Mouse (Mus musculus): ENCODE measurements around the gene Ppp1r9b. TPM values are rescaled to one million over a fixed set of nuclear protein-coding genes. Genes with fewer than 3 reads are reported as not detected.
A peak's percentile ranks its signal among the peaks of the same experiment; 100 is the strongest.

Ppp1r9b gene
- polyA plus RNA-seq, 1 experiment from 2014 or later: 8.6 TPM

DNA sequence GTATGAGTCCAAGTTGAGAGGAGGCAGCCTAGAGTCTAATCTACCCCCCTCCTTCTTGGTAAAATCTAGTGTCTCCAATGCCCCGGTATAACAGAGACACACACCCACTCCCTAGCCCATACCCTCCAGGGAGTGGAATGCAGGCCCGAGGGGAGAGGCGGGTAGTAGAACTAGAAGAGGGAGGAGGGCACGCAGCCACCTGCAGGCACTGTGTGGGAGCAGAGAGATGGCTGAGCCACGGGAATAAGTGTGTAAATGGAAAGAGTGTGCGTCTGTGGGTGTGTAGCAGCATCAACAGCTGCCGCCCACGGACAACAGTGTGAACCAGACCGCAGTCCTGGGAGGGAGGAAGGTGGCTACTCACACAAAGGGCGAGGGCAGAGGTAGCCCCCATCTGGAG is 44.1 kb downstream of the Ppp1r9b start:
- Histone ChIP-seq H3K36me3 (ENCODE audit: control insufficient read depth, insufficient read depth, low read length) (peaks cover 67% of the 10 kb centered on the region), H3K27ac (replicated peaks in 1 of 2; ENCODE audit: control insufficient read depth in 1 of 2, insufficient read depth in 1 of 2, low read depth in 2 of 2, low read length in 2 of 2) (no peak overlapping the region), H3K4me1 (ENCODE audit: control insufficient read depth in 2 of 2, insufficient read depth in 2 of 2, low read length in 2 of 2) (peaks cover 7 to 16% of the 10 kb centered on the region in 2 experiments), H3K4me2 (ENCODE audit: low read length) (no peak overlapping the region), H3K9me3 (ENCODE audit: control insufficient read depth, low read length) (no peaks in the 10 kb centered on the region), H3K27me3 (ENCODE audit: control insufficient read depth, insufficient read depth, low read length) (no peaks in the 10 kb centered on the region), H3K9ac (ENCODE audit: low read length) (no peak overlapping the region), H3K4me3 (ENCODE audit: control insufficient read depth in 1 of 2, insufficient read depth in 1 of 2, low read depth in 1 of 2, low read length in 2 of 2) (no peak overlapping the region)
- no peak for ATAC-seq (ENCODE audit: insufficient number of reproducible peaks, insufficient read depth, low FRiP score, low read depth)
- WGBS: 66% methylated on average over 10 of the region's 10 CpGs

DNA sequence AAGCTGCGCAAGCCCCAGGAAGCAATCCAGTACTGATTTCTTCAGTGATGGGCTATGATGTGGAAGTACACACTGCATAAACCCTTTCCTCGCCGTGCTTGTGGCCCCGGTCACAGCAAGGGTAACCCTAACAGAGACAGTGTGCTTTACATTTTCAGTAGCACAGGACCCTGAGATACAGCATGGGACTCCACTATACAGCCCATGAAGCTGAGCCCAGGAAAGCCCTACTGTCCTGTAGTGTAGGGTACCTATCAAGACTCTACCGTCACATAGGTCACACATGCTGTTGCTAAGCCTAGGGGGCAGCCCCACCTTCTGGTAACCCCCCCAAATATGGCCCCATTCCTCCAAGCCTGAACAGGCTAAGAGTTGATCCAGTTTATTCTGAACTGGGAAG is 45.7 kb downstream of the Ppp1r9b start:
- Histone ChIP-seq H3K27ac (replicated peaks in 1 of 2; ENCODE audit: control insufficient read depth in 1 of 2, insufficient read depth in 1 of 2, low read depth in 2 of 2, low read length in 2 of 2) (no peak overlapping the region), H3K4me2 (ENCODE audit: low read length) (no peak overlapping the region), H3K4me1 (ENCODE audit: control insufficient read depth in 2 of 2, insufficient read depth in 2 of 2, low read length in 2 of 2) (peaks cover 13 to 23% of the 10 kb centered on the region in 2 experiments), H3K9ac (ENCODE audit: low read length) (no peak overlapping the region), H3K36me3 (ENCODE audit: control insufficient read depth, insufficient read depth, low read length) (peaks cover 57% of the 10 kb centered on the region), H3K27me3 (ENCODE audit: control insufficient read depth, insufficient read depth, low read length) (no peaks in the 10 kb centered on the region), H3K4me3 (ENCODE audit: control insufficient read depth in 1 of 2, insufficient read depth in 1 of 2, low read depth in 1 of 2, low read length in 2 of 2) (no peak overlapping the region), H3K9me3 (ENCODE audit: control insufficient read depth, low read length) (no peaks in the 10 kb centered on the region)
- no peak for ATAC-seq (ENCODE audit: insufficient number of reproducible peaks, insufficient read depth, low FRiP score, low read depth)
- WGBS: 94% methylated on average over 5 of the region's 5 CpGs

- Histone ChIP-seq H3K4me1 (ENCODE audit: control insufficient read depth in 2 of 2, insufficient read depth in 2 of 2, low read length in 2 of 2) (peaks cover 13 to 26% of the 10 kb centered on the region in 2 experiments), H3K4me2 (ENCODE audit: low read length) (no peak overlapping the region), H3K9ac (ENCODE audit: low read length) (no peak overlapping the region), H3K36me3 (ENCODE audit: control insufficient read depth, insufficient read depth, low read length) (peaks cover 49% of the 10 kb centered on the region), H3K4me3 (ENCODE audit: control insufficient read depth in 1 of 2, insufficient read depth in 1 of 2, low read depth in 1 of 2, low read length in 2 of 2) (no peak overlapping the region), H3K27ac (replicated peaks in 1 of 2; ENCODE audit: control insufficient read depth in 1 of 2, insufficient read depth in 1 of 2, low read depth in 2 of 2, low read length in 2 of 2) (no peak overlapping the region), H3K9me3 (ENCODE audit: control insufficient read depth, low read length) (no peaks in the 10 kb centered on the region), H3K27me3 (ENCODE audit: control insufficient read depth, insufficient read depth, low read length) (no peaks in the 10 kb centered on the region)
- no peak for ATAC-seq (ENCODE audit: insufficient number of reproducible peaks, insufficient read depth, low FRiP score, low read depth)
- WGBS: 64% methylated on average over 6 of the region's 6 CpGs
These were observed 46.5 kb downstream of the Ppp1r9b start for GRCm38 (mm10) chr11:95037306-95037705.

DNA sequence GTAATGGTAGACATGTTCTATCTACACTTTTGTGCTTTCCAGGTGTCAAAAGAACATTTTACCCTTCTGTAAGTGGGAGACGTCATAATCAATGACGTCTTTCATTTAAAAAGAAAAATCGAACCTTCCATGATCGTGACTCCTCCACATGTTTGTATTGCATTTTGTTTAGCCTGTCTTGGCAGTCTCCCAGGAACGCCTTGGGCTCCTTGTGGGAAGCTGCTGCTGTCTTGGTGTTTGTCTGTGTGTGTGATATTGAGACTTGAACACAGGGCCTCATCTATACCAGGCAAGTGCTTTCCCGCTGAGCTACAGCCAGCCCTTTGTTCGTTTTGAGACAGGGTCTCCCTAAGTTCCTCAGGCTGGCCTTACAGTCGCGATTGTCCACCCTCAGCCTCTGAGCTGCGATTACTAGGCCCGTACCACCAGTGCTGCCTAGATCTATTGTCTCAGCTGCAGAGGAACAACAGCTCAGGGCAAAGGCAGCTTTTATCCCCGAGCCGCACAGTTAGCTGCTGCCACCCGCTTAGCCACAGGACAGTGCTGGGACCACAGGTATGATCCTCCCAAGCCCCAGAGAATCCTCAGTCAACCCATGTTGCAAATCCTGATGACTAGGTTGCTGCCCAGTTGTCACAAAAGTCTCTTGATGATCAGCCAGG is 47.5 kb downstream of the Ppp1r9b start:
- H3K9ac ChIP-seq (ENCODE audit: low read length): no peak overlapping the region
- H3K36me3 ChIP-seq (ENCODE audit: control insufficient read depth, insufficient read depth, low read length): peaks cover 47% of the 10 kb centered on the region
- ATAC-seq (ENCODE audit: insufficient number of reproducible peaks, insufficient read depth, low FRiP score, low read depth): no peak
- 82% methylated on average over 14 of the region's 14 CpGs for WGBS
- H3K4me2 ChIP-seq (ENCODE audit: low read length): no peak overlapping the region
- peaks cover 13 to 23% of the 10 kb centered on the region in 2 experiments for H3K4me1 ChIP-seq (ENCODE audit: control insufficient read depth in 2 of 2, insufficient read depth in 2 of 2, low read length in 2 of 2)
- H3K4me3 ChIP-seq (ENCODE audit: control insufficient read depth in 1 of 2, insufficient read depth in 1 of 2, low read depth in 1 of 2, low read length in 2 of 2): no peak overlapping the region
- H3K27ac ChIP-seq (replicated peaks in 1 of 2; ENCODE audit: control insufficient read depth in 1 of 2, insufficient read depth in 1 of 2, low read depth in 2 of 2, low read length in 2 of 2): no peak overlapping the region
- no peaks in the 10 kb centered on the region for H3K9me3 ChIP-seq (ENCODE audit: control insufficient read depth, low read length)
- H3K27me3 ChIP-seq (ENCODE audit: control insufficient read depth, insufficient read depth, low read length): no peaks in the 10 kb centered on the region

DNA sequence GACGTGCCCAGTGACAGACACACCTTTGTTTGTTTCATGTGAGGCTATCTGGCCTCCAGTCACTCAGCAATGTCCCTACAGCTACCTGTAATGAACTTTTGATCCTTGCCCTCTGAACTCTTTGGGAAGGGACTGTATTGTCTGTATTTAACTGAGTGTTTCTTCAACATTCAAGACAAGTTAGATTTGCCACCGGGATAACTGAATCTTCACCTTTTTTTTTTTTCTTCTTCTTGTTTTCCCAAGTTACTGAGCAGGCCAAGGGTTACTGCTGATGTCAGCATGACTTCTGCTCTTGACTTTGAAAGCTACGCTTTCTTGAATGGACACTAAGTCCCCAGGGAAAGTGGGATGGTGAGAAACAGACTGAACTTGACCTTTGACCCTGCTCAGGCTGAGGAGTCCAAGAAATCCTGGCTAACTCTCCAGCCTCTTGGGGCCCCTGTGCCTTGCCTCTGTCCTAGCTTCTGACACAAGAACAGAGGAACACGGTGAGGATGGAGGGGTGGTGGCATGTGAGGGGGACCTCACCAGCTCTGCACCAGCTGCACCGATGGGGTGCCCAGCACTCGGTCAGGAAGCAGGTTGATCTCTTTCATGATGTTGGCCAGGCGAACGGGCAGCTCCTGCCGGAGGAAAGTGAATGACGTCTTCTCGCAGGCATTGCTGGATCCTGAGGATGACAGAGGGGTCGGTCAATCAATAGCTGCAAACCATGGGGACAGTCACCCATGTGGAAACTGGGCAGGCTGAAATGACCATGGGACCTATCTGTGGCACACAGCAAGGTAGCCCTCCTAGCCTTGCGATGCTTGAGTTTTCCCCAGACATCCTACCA is 48.2 kb downstream of the Ppp1r9b start:
- Histone ChIP-seq H3K4me1 (ENCODE audit: control insufficient read depth in 2 of 2, insufficient read depth in 2 of 2, low read length in 2 of 2) (peaks cover 6 to 16% of the 10 kb centered on the region in 2 experiments), H3K36me3 (ENCODE audit: control insufficient read depth, insufficient read depth, low read length) (peaks cover 47% of the 10 kb centered on the region)
- 86% methylated on average over 13 of the region's 13 CpGs for WGBS

GRCm38 (mm10) chr11:95039766-95040165 is 48.9 kb downstream of the Ppp1r9b start:
- 79% methylated on average over 4 of the region's 4 CpGs for WGBS

More for the DNA sequence above, 48.2 kb downstream of the Ppp1r9b start:
- Histone ChIP-seq H3K27me3 (ENCODE audit: control insufficient read depth, insufficient read depth, low read length) (no peaks in the 10 kb centered on the region), H3K4me3 (ENCODE audit: control insufficient read depth in 1 of 2, insufficient read depth in 1 of 2, low read depth in 1 of 2, low read length in 2 of 2) (no peak overlapping the region), H3K9me3 (ENCODE audit: control insufficient read depth, low read length) (no peaks in the 10 kb centered on the region), H3K9ac (ENCODE audit: low read length) (no peak overlapping the region), H3K27ac (replicated peaks in 1 of 2; ENCODE audit: control insufficient read depth in 1 of 2, insufficient read depth in 1 of 2, low read depth in 2 of 2, low read length in 2 of 2) (no peak overlapping the region), H3K4me2 (ENCODE audit: low read length) (no peak overlapping the region)
- no peak for ATAC-seq (ENCODE audit: insufficient number of reproducible peaks, insufficient read depth, low FRiP score, low read depth)

GRCm38 (mm10) chr11:95040491-95041138 is 49.8 kb downstream of the Ppp1r9b start:
- Histone ChIP-seq H3K9me3 (ENCODE audit: control insufficient read depth, low read length) (no peaks in the 10 kb centered on the region), H3K27me3 (ENCODE audit: control insufficient read depth, insufficient read depth, low read length) (no peaks in the 10 kb centered on the region), H3K9ac (ENCODE audit: low read length) (peak overlapping the region; percentile 93), H3K4me2 (ENCODE audit: low read length) (peak overlapping the region; percentile 76), H3K27ac (replicated peaks in 1 of 2; ENCODE audit: control insufficient read depth in 1 of 2, insufficient read depth in 1 of 2, low read depth in 2 of 2, low read length in 2 of 2) (peak overlapping the region; percentile 81 to 91), H3K36me3 (ENCODE audit: control insufficient read depth, insufficient read depth, low read length) (peaks cover 50% of the 10 kb centered on the region), H3K4me3 (ENCODE audit: control insufficient read depth in 1 of 2, insufficient read depth in 1 of 2, low read depth in 1 of 2, low read length in 2 of 2) (peak overlapping the region; percentile 78 to 87), H3K4me1 (ENCODE audit: control insufficient read depth in 2 of 2, insufficient read depth in 2 of 2, low read length in 2 of 2) (peaks cover 6 to 12% of the 10 kb centered on the region in 2 experiments)
- WGBS: 1% methylated on average over 20 of the region's 20 CpGs
- peak; percentile 62 for ATAC-seq (ENCODE audit: insufficient number of reproducible peaks, insufficient read depth, low FRiP score, low read depth)

More at GRCm38 (mm10) chr11:95039766-95040165, 48.9 kb downstream of the Ppp1r9b start:
- H3K9ac ChIP-seq (ENCODE audit: low read length): peak overlapping the region; percentile 93
- H3K9me3 ChIP-seq (ENCODE audit: control insufficient read depth, low read length): no peaks in the 10 kb centered on the region
- H3K4me2 ChIP-seq (ENCODE audit: low read length): peak overlapping the region; percentile 76
- H3K4me3 ChIP-seq (ENCODE audit: control insufficient read depth in 1 of 2, insufficient read depth in 1 of 2, low read depth in 1 of 2, low read length in 2 of 2): peak overlapping the region; percentile 78 to 87
- no peaks in the 10 kb centered on the region for H3K27me3 ChIP-seq (ENCODE audit: control insufficient read depth, insufficient read depth, low read length)
- ATAC-seq (ENCODE audit: insufficient number of reproducible peaks, insufficient read depth, low FRiP score, low read depth): no peak
- H3K4me1 ChIP-seq (ENCODE audit: control insufficient read depth in 2 of 2, insufficient read depth in 2 of 2, low read length in 2 of 2): peaks cover 6 to 12% of the 10 kb centered on the region in 2 experiments
- H3K27ac ChIP-seq (replicated peaks in 1 of 2; ENCODE audit: control insufficient read depth in 1 of 2, insufficient read depth in 1 of 2, low read depth in 2 of 2, low read length in 2 of 2): peak overlapping the region; percentile 81 to 91; a peak in 3 of 4 replicates
- H3K36me3 ChIP-seq (ENCODE audit: control insufficient read depth, insufficient read depth, low read length): peaks cover 48% of the 10 kb centered on the region
